Mouse (Mus musculus) heart, postnatal 0 days (tissue): ENCODE measurements around the gene Cdc25a.

Experiments used
- CTCF ChIP-seq: IDR thresholded peaks from 2 replicates; pipeline ENCODE4 v1.5.1; 2016; ENCODE audit warnings: antibody characterized with exemption, control low read depth, low read depth
- EP300 ChIP-seq: IDR thresholded peaks from 2 replicates; pipeline ENCODE4 v1.6.1; 2016; ENCODE audit warnings: antibody characterized with exemption, low read depth

- TF ChIP-seq EP300 (no peak), CTCF (no peak)
Measured at GRCm38 (mm10) chr9:109876756-109877155, 1.4 kb downstream of the Cdc25a start.
